Mouse (Mus musculus) adrenal gland, postnatal 10 days (tissue): Measurements from ENCODE around the gene Bud23. TPM values are rescaled to one million over a fixed set of nuclear protein-coding genes. Genes with fewer than 3 reads are reported as not detected.
A peak's percentile ranks its signal among the peaks of the same experiment; 100 is the strongest.
"Not testable (repeated sequence)": the region's sequence is repeated elsewhere in the genome, so short reads cannot be mapped to it uniquely, and the experiment has no call there.

Experiments used
- DNase-seq: peaks from one replicate; pipeline ENCODE4 v3.0.0; 2021; ENCODE audit warnings: mixed read lengths
- long read RNA-seq, 2 experiments: library from polyadenylated mRNA; stranded (forward); transcript quantifications; one replicate each; pipeline ENCODE4 v2.0.0; 2021
- total RNA-seq, 2 experiments: library from RNA; stranded (reverse); gene quantifications; 2 replicates each; pipeline ENCODE4 v1.2.3; 2021

The Bud23 gene
- total RNA-seq: 10 to 100 TPM; 41.3 to 44.6 TPM
- long read RNA-seq, experiment 1, partial matches to known transcripts: 68 of 81 reads
- long read RNA-seq, experiment 1, other reads (novel, unspliced or antisense): 9 of 81 reads
- long read RNA-seq, experiment 2, partial matches to known transcripts: 39 of 43 reads
- long read RNA-seq, experiment 2, other reads (novel, unspliced or antisense): 3 of 43 reads

DNA sequence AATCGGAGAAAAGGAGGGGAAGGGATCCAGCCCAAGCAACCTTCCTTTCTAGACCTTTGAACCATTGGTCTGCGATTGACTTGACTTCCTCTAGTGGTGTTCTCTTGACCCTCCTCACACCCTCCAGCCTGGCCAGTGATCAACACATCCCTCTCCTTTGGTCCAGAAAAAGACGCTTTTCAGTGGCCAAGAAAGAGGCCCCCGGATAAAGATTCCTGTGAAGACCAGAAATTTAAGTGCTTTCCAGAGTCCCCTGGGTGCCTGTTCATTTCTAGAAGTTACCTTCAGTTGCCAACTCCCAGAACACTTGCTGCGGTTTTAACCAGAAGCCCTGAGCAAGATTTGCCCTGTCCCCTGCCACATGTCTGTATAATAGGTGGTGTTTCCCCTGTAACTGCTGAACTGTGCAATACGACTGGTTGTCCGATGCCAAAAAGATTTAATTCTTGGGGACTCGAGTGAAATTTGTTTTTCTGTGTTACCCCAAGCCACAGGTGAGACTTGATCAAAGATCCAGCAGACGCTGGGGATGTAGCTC, at the start of gene Bud23:
Gene Bud23 (minus strand): TSS at position 51 of the 538 bp plus-strand sequence.
- DNase-seq: not testable (repeated sequence)

GRCm38 (mm10) chr5:135113782-135114181, 49.0 kb upstream of the Bud23 start:
- no peak for DNase-seq

DNA sequence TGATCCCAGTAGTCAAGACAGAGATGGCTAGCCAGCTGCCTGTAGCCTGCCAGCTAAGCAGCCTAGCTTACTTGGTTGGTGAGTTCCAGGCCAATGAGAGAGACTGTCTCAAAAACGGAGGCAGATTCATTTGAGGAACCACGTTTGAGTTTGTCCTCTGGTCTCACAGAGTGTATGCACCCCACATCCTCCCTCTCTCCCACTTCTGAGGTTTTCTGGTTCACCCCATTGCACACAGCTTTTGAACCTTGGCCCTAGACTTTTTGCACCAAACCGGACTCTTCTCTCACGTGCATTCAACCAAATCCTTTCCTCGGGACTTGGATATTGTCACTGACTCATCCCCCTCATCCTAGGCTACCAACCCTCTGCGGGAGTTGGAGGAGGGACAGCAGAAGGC, 45.2 kb upstream of the Bud23 start:
- DNase-seq: no peak

DNA sequence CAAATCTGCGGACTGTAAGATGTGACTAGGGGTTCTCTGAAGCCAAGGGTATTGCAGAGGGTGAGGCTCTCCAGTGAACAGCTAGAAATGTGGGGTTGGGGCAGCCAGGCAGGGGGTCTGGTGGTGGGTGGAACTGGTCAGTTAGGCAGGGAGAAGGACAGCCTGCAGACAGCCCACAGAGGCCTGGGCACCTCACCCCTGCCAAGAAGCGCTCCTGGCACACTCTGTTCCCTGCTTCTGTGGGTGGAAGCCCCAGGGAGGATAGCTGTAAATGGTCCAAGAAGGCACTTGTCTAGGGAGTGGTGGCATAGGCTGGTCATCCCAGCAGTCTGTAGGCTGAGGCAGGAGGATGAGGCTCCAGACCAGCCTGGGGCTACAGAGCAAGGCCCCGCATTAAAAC, 44.7 kb upstream of the Bud23 start:
- DNase-seq: peak; percentile 71

DNA sequence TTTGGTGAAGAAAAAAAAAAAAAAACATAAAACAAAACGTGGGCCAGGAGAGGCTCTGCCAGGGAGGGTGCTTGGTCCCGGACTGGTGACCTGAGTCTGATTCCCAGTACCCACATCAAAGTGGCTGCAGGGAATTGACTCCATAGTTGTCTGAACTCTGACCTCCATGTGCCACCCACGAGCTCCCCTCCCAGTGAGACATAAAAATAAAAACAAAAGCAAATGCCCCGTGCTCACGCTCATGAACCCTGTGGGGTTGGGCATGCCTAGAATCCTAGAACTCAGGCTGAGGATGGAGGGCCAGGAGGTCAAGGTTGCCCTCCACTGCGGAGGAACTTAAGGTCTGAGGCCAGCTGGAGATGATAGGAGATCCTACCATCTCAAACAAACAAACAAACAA, 44.3 kb upstream of the Bud23 start:
- peak; percentile 47 for DNase-seq

- peak; percentile 91 for DNase-seq
Observed at GRCm38 (mm10) chr5:135107521-135108501, 43.1 kb upstream of the Bud23 start.

DNA sequence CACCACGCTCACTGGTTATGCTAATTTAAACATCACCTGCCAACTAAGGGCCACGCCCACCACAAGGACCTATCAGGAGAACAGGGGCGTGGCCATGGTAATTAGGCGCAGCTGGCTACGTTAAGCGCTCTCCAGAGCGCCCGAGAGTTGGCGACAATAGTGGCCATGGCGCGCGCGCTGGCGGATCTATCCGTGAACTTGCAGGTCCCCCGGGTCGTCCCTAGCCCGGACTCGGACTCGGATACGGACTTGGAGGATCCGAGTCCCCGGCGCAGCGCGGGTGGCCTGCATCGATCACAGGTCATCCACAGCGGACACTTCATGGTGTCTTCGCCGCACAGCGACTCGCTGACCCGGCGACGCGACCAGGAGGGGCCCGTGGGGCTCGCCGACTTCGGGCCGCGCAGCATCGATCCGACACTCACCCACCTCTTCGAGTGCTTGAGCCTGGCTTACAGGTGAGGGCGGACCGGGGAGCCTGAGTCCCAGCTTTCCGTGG, 42.0 kb upstream of the Bud23 start:
- peak; percentile 93 for DNase-seq

GRCm38 (mm10) chr5:135103999-135104660, 39.4 kb upstream of the Bud23 start:
- DNase-seq: peak; percentile 23

DNA sequence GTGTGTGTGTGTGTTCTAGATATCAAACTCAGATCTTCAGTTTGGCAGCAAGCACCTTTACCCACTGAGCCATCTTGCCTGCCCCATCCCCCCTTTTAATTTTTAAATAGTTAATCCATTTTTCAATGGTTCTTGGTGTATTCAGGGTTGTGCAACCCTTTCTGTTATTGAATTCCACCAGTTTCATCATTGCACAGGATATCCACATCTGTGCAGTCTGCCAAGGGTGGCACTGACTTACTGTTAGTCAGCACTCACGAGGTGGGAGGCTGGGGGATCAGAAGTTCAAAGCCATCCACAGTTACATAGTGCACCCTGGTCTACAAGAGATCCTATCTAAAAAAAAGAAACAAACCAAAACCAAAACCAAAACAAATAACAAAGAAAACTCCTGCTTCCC, 36.2 kb upstream of the Bud23 start:
- no peak for DNase-seq

- DNase-seq: no peak
Observed at GRCm38 (mm10) chr5:135089653-135090052, 24.9 kb upstream of the Bud23 start, which contains the start of gene Mlxipl. Gene Mlxipl, plus strand, starts transcription at chr5:135089890.

- no peak for DNase-seq
Observed at GRCm38 (mm10) chr5:135086871-135087270, 22.1 kb upstream of the Bud23 start.

GRCm38 (mm10) chr5:135080539-135080938, 15.8 kb upstream of the Bud23 start:
- no peak for DNase-seq

GRCm38 (mm10) chr5:135079578-135079977, 14.8 kb upstream of the Bud23 start:
- DNase-seq: no peak

DNA sequence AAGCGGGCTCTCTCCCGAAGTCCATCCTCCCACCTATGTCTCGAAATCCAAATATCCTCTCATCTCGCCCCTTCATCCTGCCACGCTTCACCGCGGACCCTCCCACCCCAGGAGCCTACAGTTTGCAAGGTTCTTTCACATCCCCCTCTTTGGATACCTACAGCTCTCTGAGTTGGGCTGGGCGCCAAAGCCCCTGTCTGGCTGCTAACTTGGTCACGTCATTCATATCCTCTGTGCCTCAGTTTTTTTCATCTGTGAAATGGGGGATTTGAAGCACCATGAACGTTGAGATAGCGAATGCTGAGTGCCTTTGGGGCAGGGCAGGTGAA, 13.7 kb upstream of the Bud23 start:
- DNase-seq: no peak

DNA sequence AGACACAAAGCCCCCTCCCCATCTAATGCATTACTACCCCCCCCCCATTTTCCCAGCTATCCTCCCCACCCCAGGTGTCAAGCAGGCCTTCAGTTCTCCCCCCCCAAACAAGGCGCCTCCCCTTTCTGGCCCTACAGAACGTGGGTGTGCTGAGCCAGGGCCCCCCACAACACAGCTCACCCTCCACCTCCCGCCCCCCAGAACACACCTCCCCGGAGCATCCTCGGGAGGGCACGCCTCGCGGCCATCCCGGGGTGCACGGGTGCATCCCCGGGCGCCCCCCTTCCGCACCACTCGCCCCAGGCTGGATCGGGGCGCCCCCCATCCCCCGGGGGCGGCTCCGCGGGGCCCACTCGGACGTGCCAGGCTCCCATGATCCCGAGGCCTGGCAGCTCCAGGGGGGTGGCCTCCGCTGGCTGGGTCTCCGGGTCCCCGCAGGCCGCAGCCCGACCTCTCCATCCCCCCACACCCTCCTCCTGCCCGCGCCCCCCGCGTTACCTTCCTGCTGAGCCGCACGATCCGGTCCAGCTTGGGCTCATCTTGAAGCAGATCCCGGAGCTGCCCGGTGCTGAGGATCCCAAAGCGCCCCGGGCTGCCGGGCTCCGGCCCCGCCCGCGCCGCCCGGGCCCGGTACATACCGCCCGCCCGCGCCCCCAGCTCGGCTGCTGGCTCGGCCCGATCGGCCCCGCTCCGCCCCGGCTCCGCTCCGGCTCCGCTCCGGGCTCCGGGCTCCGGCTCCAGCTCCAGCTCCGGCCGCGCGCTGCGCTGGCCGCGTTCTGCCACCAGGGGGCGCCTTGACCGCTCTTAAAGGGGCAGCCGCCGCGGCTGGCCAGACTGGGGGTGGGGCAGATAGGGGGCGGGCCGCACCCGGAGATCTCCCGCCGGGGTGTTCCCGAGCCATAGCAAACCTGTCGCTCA, 13.1 kb upstream of the Bud23 start, which contains the start of gene Vps37d:
Gene Vps37d (minus strand): TSS at position 703 of the 918 bp plus-strand sequence.
- peak; percentile 98 for DNase-seq

DNA sequence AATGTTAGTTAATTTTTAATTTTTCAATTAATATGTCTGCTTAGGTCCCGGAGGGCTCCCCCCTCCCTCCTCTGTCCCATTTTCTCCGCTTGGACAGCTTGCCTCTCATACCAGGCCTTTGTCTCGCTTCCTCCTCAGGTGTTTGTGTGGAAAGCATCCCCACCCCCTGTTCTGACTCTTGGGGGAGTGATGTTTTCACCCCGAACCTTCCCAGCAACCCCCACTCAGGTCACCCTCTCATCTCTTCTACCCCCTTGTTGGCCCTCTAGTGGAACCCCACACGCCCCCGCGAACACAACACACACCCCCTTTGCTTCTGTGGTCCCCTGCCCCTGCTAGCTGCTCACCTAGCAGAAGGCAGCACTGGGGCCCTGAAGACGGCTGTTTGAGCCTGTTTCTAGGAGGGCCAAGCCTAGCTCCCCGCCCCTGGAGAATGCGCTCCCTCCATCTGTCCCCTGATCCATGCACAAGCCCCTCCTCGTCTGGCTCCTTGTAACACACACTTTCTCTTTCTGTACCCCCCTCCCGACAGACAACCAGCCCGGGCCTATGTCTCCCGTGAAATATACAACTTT, 12.3 kb upstream of the Bud23 start:
- no peak for DNase-seq

- no peak for DNase-seq
Observed at GRCm38 (mm10) chr5:135076368-135076767, 11.6 kb upstream of the Bud23 start.

GRCm38 (mm10) chr5:135075655-135076054, 10.9 kb upstream of the Bud23 start:
- no peak for DNase-seq

DNA sequence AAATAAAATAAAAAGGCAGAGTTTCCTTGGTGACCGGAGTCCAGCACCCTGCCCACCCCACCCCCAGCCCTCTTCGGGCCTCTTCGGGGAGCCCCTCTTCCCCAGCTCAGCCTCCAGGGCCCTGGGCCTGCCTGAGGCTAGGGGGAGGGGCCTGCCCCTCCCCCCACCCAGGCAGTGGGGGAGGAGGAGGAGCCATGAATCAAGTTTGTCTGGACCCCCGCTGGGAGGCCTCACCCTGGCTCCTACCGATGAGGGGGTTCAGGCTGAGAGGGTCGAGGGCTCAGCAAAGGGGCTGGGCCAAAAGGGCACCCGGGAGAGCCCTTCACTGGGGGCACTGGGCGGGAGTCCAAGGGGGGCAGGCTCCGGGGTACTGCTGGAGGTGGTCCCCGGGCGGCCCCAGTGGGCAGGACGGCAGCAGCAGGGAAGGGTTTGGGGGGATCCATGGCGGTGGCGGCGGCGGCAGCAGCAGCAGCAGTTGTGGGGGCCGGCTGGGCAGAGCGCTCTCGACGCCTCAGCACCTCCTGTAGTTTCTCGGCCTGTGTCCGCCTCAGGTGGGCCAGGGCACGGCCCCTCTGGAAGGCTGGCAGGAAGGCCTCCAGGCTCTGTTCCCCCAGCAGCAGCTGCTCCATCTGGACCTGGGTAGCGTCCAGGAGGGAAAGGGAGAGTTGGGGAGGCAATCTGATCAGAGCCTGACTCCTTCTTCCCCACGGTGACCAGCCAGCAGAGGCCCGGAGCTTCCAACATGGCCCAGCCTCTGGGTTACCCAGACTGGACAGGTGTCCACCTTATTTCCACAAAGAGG, 8.8 kb upstream of the Bud23 start:
- no peak for DNase-seq

DNA sequence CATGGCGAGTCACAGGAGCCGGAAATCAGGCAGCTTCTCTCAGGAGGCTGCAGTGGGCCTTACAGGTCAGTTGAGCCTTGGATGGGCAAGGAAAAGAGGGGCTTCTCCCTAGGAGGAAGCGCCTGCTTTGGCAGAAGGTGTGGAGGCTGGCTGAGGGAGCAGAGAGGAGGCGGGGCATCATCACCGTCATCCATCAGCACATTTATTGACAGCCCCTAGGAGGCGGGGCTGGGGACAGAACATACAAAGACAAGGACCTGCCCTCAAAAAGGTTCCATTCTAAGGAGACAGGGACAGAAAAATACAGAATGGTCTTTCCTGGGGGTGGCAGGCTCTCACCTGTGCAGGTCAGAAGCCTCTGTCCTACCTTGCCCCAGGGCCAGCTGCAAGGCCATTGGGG, 8.0 kb upstream of the Bud23 start:
- DNase-seq: no peak
